In genomic region chr7:144204290-144204689, GRCm38 (mm10) we compare ENCODE assay signal across 29 mouse cellular contexts.
DNase-seq lines count a peak whose midpoint lies in the region; ATAC-seq lines count a peak whose summit lies in the region.
"Had no signal": no experiment of that assay in that cellular context is flagged by ENCODE, and none has a peak within 500 bp of the region (broad histone marks: within the 10 kb centered on the region; RNA-seq: fewer than 3 reads in every experiment).

No protein-coding gene starts in this region.

- peak overlapping the region; percentile 62 for H3K27ac ChIP-seq in forebrain, embryonic 15.5 days (replicated peaks)
- no peak overlapping the region for H3K27ac ChIP-seq in forebrain, embryonic 11.5 days (ENCODE audit: low read depth, low read length)
- H3K27ac ChIP-seq in heart, embryonic 16.5 days (ENCODE audit: low read length): no peak overlapping the region
- no peak overlapping the region for H3K27ac ChIP-seq in heart, embryonic 12.5 days (ENCODE audit: poor library complexity, severe bottlenecking)
- H3K27ac ChIP-seq: embryonic facial prominence, embryonic 15.5 days; heart, adult 2 months; hindbrain, embryonic 13.5 days; liver, embryonic 12.5 days; midbrain, embryonic 12.5 days; neural tube, embryonic 12.5 days; stomach, postnatal 0 days had no signal

- ATAC-seq in forebrain, embryonic 15.5 days (replicated peaks): peak; percentile 53
- ATAC-seq in forebrain, embryonic 11.5 days (replicated peaks; ENCODE audit: low FRiP score): no peak
- 0 out of 2 replicates have a peak, but pooled peaks have one; percentile 16 for ATAC-seq in heart, embryonic 16.5 days (replicated peaks; ENCODE audit: extremely low read depth, insufficient read depth, low FRiP score)
- ATAC-seq in heart, embryonic 12.5 days (ENCODE audit: insufficient number of reproducible peaks, low FRiP score): no peak
- ATAC-seq: intestine, postnatal 0 days; liver, embryonic 12.5 days; liver, postnatal 0 days; lung, postnatal 0 days had no signal

- DNase-seq in forebrain, embryonic 11.5 days (ENCODE audit: low spot score): no peak
- peak; percentile 35 to 36 for DNase-seq in left cerebral cortex, postnatal 14 days (ENCODE audit: low spot score in 2 of 2)
- DNase-seq in left cerebral cortex, postnatal 4 days: no peak
- peak; percentile 61 for DNase-seq in brain, adult 2 months (ENCODE audit: low read depth, low spot score)
- no peak for DNase-seq in urinary bladder, postnatal 4 days (ENCODE audit: low spot score in 2 of 2)
- DNase-seq: adrenal gland, postnatal 14 days; cerebellum, adult 11-12 months; cerebellum, adult 9-11 months; heart, adult 2 months; heart, postnatal 36 days; kidney, postnatal 14 days; liver, postnatal 0 days; lung, postnatal 4 days; right cerebral cortex, postnatal 25 days; thymus, adult 18-20 months; thymus, postnatal 25 days had no signal

- H3K36me3 ChIP-seq in forebrain, embryonic 15.5 days: no peaks in the 10 kb centered on the region
- no peaks in the 10 kb centered on the region for H3K36me3 ChIP-seq in forebrain, embryonic 11.5 days (ENCODE audit: control insufficient read depth, insufficient read depth, low read length)
- H3K36me3 ChIP-seq in heart, embryonic 16.5 days (ENCODE audit: control insufficient read depth, insufficient read depth): no peaks in the 10 kb centered on the region
- no peaks in the 10 kb centered on the region for H3K36me3 ChIP-seq in heart, embryonic 12.5 days
- H3K36me3 ChIP-seq: embryonic facial prominence, embryonic 15.5 days; hindbrain, embryonic 13.5 days; liver, embryonic 12.5 days; midbrain, embryonic 12.5 days; neural tube, embryonic 12.5 days had no signal

- H3K9me3 ChIP-seq in forebrain, embryonic 15.5 days: no peaks in the 10 kb centered on the region
- H3K9me3 ChIP-seq in forebrain, embryonic 11.5 days (ENCODE audit: control insufficient read depth, low read length): no peaks in the 10 kb centered on the region
- H3K9me3 ChIP-seq in heart, embryonic 16.5 days (replicated peaks; ENCODE audit: control insufficient read depth, low read length): no peaks in the 10 kb centered on the region
- no peaks in the 10 kb centered on the region for H3K9me3 ChIP-seq in heart, embryonic 12.5 days (replicated peaks)
- H3K9me3 ChIP-seq: embryonic facial prominence, embryonic 15.5 days; hindbrain, embryonic 13.5 days; liver, embryonic 12.5 days; megakaryocyte, embryonic 14.5 days; midbrain, embryonic 12.5 days; neural tube, embryonic 12.5 days had no signal

- intact Hi-C loops in left cerebral cortex, postnatal 14 days (cut with DNase I): no loop called here
- intact Hi-C loops in left cerebral cortex, postnatal 4 days (cut with DNase I): no loop called here

- H3K9ac ChIP-seq in forebrain, embryonic 15.5 days (replicated peaks): no peak overlapping the region
- H3K9ac ChIP-seq in forebrain, embryonic 11.5 days (ENCODE audit: low read length): no peak overlapping the region
- no peak overlapping the region for H3K9ac ChIP-seq in heart, embryonic 16.5 days (ENCODE audit: low read length)
- no peak overlapping the region for H3K9ac ChIP-seq in heart, embryonic 12.5 days
- H3K9ac ChIP-seq: embryonic facial prominence, embryonic 15.5 days; hindbrain, embryonic 13.5 days; liver, embryonic 12.5 days; liver, postnatal 0 days; midbrain, embryonic 12.5 days; neural tube, embryonic 12.5 days had no signal

- H3K4me3 ChIP-seq in forebrain, embryonic 15.5 days: no peak overlapping the region
- H3K4me3 ChIP-seq in forebrain, embryonic 11.5 days (ENCODE audit: low read depth, low read length): no peak overlapping the region
- H3K4me3 ChIP-seq in heart, embryonic 16.5 days (ENCODE audit: low read length): no peak overlapping the region
- H3K4me3 ChIP-seq in heart, embryonic 12.5 days: no peak overlapping the region
- H3K4me3 ChIP-seq: embryonic facial prominence, embryonic 15.5 days; heart, adult 2 months; hindbrain, embryonic 13.5 days; liver, embryonic 12.5 days; megakaryocyte, embryonic 14.5 days; midbrain, embryonic 12.5 days; myocyte; neural tube, embryonic 12.5 days had no signal

- no peaks in the 10 kb centered on the region for H3K27me3 ChIP-seq in forebrain, embryonic 15.5 days
- H3K27me3 ChIP-seq in forebrain, embryonic 11.5 days (ENCODE audit: control insufficient read depth, insufficient read depth, low read length): no peaks in the 10 kb centered on the region
- H3K27me3 ChIP-seq in heart, embryonic 16.5 days (ENCODE audit: control insufficient read depth, insufficient read depth, low read length): no peaks in the 10 kb centered on the region
- H3K27me3 ChIP-seq in heart, embryonic 12.5 days (replicated peaks): peaks cover 9% of the 10 kb centered on the region
- H3K27me3 ChIP-seq: embryonic facial prominence, embryonic 15.5 days; hindbrain, embryonic 13.5 days; liver, embryonic 12.5 days; midbrain, embryonic 12.5 days; neural tube, embryonic 12.5 days had no signal

- H3K4me1 ChIP-seq in forebrain, embryonic 15.5 days: peaks cover 15% of the 10 kb centered on the region
- no peaks in the 10 kb centered on the region for H3K4me1 ChIP-seq in forebrain, embryonic 11.5 days (replicated peaks; ENCODE audit: control insufficient read depth, insufficient read depth, low read length)
- H3K4me1 ChIP-seq in heart, embryonic 16.5 days (ENCODE audit: control insufficient read depth, insufficient read depth, low read length): peaks cover 11% of the 10 kb centered on the region
- peaks cover 20% of the 10 kb centered on the region for H3K4me1 ChIP-seq in heart, embryonic 12.5 days (replicated peaks)
- H3K4me1 ChIP-seq: embryonic facial prominence, embryonic 15.5 days; liver, embryonic 12.5 days; midbrain, embryonic 12.5 days had no signal

- H3K4me2 ChIP-seq in forebrain, embryonic 15.5 days (replicated peaks): no peak overlapping the region
- no peak overlapping the region for H3K4me2 ChIP-seq in forebrain, embryonic 11.5 days (ENCODE audit: low read depth, low read length, severe bottlenecking)
- no peak overlapping the region for H3K4me2 ChIP-seq in heart, embryonic 16.5 days (ENCODE audit: low read depth, low read length)
- H3K4me2 ChIP-seq in heart, embryonic 12.5 days: no peak overlapping the region
- H3K4me2 ChIP-seq: embryonic facial prominence, embryonic 15.5 days; hindbrain, embryonic 13.5 days; liver, embryonic 12.5 days; midbrain, embryonic 12.5 days; neural tube, embryonic 12.5 days had no signal

- 50% methylated on average over 3 of the region's 3 CpGs for WGBS in forebrain, embryonic 15.5 days
- WGBS in forebrain, embryonic 11.5 days: 94% methylated on average over 3 of the region's 3 CpGs
- WGBS in heart, embryonic 16.5 days: 34% methylated on average over 3 of the region's 3 CpGs
- 45% methylated on average over 3 of the region's 3 CpGs for WGBS in heart, embryonic 12.5 days

Comparison
In these comparisons a context has a peak if more than half of its experiments do, and no peak if none do; other contexts are left out.
1. ATAC-seq: peak in forebrain, embryonic 15.5 days (single experiment) and heart, embryonic 16.5 days (single experiment); none in forebrain, embryonic 11.5 days (single experiment) and heart, embryonic 12.5 days (single experiment).
2. DNase-seq: peak in left cerebral cortex, postnatal 14 days (2 of 2) and brain, adult 2 months (single experiment); none in forebrain, embryonic 11.5 days (single experiment), left cerebral cortex, postnatal 4 days (single experiment) and urinary bladder, postnatal 4 days (0 of 2).